Mouse (Mus musculus) mesoderm, embryonic 11.5 days (tissue): ENCODE results near the gene Clec12a.
"Not testable (repeated sequence)": the region's sequence is repeated elsewhere in the genome, so short reads cannot be mapped to it uniquely, and the experiment has no call there.

Source experiments
- DNase-seq: peaks from one replicate; pipeline ENCODE4 v3.0.0-alpha.2; 2012; ENCODE audit warnings: low read depth, low spot score

Clec12a gene

GRCm38 (mm10) chr6:129342391-129342790, at the start of gene Clec12a:
Gene Clec12a, plus strand, starts transcription at chr6:129342691.
- DNase-seq, result not testable (repeated sequence)

DNA sequence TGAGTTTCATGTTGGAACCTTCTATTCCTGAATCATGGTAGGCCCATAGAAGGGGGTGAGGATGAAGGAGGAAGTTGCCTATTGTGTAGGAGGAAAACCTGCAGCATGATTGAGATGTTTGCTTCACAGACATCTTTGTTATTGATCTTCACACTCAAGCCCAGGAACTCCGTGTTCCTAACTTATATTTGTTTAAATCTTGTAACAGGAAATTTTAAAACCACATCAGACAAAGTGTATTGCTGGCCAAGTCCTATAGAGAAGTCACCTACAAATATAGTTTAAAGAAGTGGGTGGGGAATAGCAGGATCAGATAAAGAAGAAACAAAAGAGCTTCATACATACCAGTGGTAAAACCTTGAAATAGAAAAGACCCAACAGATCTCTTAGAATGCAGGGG, 38.3 kb upstream of the Clec12a start:
- DNase-seq, result no peak

DNA sequence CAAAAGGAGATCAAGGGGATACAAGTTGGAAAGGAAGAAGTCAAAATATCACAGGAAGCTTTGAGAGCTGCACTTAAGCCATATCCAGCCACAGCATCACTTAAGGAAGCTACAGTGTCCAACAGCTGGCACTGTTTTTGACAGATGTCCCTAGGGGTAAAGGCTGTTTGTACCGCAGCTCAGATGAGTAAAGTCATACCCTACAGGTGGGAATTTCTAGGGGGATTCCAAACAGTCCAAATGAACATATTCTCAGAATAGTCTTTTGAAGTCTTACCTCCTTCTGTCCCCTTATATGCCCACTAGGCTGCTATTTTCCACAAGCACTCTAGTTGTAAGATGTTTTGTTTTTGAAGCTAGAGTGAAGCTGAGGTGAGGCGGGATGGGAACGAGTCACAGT, 30.0 kb upstream of the Clec12a start:
- DNase-seq, result no peak

- DNase-seq, result no peak
These were observed 27.8 kb upstream of the Clec12a start for GRCm38 (mm10) chr6:129314655-129315168.

DNA sequence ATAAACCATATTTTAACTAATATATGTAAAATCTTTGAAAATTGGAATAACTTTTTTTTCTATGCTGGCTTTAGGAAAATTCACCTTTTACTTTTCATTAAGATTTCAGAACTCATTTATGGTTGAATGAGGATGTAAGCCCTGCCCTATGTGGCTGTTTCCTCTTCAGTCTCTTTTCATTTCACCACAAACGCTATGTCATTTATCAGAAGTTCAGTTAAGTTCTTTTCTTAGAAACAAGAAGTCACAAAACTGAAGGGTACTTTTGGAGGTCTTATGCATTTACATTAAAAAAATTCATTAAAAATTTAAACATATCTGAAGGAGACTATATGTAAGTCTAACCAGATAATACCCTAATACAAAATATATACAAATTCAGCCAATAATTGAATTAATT, 26.8 kb upstream of the Clec12a start:
- no peak for DNase-seq

DNA sequence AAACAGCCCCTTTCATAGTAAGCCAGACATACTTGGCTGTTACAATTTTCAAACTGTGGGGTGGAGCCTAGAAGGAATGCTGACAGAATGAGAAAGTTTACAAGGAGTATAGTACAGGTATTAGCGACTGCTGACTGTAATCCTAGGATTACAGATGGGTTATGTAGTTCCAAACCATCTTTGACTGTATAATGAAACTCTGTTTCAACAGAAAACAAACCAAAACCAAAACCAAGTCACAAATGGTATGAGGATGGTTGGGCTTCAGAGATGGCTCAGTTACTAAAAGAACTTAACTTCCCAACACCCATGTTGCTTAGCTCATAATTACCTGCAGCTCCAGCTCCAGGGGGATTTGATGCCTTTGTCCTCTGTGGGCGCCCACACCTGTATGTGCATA, 26.0 kb upstream of the Clec12a start:
- no peak for DNase-seq

- no peak for DNase-seq
These were observed 24.1 kb upstream of the Clec12a start for GRCm38 (mm10) chr6:129318395-129318794.

DNA sequence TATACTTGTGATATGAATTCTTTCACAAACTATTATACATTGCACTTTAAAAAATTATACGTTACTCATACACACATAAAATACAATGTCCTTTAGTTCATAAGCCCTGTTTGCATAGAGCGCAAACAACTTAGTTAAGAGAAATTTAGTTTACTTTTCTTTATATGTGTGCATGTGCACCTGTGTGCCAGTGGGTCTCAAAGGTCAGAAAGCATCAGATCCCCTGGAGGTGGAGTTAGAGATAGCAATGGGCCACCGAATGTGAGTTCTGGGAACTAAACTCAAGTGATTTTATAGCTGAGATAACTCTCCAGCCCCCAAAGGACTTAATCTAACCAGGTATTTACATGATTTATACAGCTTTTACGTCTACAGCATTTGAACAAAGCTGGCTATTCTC, 23.2 kb upstream of the Clec12a start:
- DNase-seq, result no peak

GRCm38 (mm10) chr6:129326016-129326415, 16.5 kb upstream of the Clec12a start:
- DNase-seq, result no peak

- DNase-seq, result no peak
These were observed 15.8 kb upstream of the Clec12a start for GRCm38 (mm10) chr6:129326568-129327150.

DNA sequence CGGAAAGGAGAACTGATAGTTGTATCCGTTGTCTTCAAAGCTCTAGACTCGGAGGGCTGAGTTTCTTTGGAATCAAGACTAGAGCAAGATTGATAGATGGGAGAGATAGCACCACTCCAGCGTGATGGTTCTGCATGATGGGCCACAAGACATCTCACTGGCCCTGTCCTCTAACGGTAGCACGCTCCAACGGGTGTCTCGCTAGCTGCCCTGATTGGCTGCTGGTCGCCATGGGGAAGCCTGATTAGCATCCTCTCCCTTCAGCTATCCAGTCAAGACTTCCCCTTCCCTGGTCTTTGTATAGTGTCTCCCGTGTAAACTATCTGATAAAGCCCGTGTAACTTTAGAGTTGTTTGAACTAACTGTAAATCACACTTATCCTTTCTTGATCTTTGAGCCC, 10.9 kb upstream of the Clec12a start, which contains the start of gene 4922502D21Rik:
4922502D21Rik (minus strand) TSS at position 187 of the 400 bp plus-strand sequence.
- no peak for DNase-seq

DNA sequence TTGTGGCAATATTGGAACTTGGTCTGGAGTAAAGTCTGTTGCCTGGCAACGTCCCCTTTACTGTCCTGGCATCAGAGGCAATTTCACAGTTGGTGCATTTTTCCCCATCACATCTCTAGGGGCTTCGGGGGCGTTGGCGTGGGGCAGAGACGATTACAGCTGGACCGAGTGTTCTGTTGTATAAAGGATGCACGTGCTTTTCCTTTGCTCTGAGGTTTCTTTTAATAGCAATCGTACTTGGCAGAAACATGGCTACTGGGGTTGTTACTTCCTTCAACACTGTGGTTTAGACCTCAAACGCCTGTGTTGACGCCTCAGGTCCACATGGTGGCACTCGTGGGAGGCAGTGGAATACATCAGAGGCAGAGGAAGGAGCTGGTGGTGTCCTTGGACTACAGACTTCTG, 8.8 kb upstream of the Clec12a start:
- peak; percentile 47 for DNase-seq

- DNase-seq, result no peak
These were observed 4.7 kb upstream of the Clec12a start for GRCm38 (mm10) chr6:129337751-129338150.

GRCm38 (mm10) chr6:129344408-129344807, 1.9 kb downstream of the Clec12a start:
- no peak for DNase-seq

- no peak for DNase-seq
These were observed 7.2 kb downstream of the Clec12a start for GRCm38 (mm10) chr6:129349524-129350352.

DNA sequence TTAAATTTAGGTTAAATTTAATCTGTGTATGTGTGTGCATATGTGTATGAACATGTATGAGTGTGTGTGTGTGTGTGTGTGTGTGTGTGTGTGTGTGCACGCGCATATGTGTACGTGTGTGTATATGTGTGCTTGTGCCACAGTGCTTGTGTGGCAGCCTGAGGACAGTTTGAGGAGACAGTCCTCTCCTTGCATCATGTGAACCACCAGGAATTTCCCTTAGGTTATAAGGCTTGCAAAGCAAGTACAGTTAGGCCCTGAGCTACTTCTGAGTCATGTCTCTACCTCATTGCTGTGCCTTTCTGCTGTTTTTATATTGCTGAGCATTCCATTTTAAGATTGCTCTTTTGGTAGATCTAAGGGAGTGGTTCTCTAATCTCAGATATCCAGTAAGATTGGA, 8.6 kb downstream of the Clec12a start:
- DNase-seq, result no peak

DNA sequence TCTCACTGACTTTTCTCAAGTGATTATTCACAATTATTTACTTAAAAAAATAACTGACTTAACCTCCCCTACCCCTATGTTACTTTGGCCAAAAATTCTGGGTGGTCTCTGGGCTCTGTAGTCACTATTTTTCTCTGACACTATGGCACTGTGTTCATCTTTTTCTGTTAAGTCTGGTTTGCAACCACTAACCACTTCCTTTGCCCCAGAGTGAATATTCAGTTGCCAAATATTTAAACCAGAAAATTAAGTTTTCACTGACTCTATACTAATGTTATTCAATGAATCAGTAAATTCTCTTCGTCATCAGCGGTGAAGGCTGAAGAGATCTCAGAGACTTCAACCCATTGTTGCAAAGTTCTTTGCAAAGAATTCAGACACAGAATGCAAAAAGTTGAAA, 13.3 kb downstream of the Clec12a start:
- DNase-seq, result no peak

DNA sequence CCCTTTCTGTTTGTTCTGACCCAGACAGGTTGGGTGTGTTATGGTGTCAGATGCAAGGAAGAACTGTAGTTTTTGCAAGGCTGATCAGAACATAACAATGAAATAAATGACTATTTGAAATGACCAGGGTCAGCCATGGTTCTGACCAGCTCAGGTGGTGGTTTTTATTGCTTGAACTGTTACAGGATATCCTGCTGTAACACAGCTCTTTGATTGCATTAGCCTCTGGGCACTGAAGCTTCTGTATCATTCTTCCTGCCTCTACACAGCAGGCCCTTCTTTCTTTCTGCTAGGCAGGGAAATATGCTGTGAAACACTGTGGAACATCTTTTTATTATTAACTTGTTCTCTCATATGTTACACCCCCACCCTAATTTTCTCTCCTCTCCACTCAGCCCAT, 13.9 kb downstream of the Clec12a start:
- no peak for DNase-seq

GRCm38 (mm10) chr6:129359515-129359914, 17.0 kb downstream of the Clec12a start:
- DNase-seq, result no peak

- no peak for DNase-seq
These were observed 21.5 kb downstream of the Clec12a start for GRCm38 (mm10) chr6:129363942-129364341.

GRCm38 (mm10) chr6:129365959-129366359, 23.5 kb downstream of the Clec12a start:
- DNase-seq, result peak; percentile 72

- no peak for DNase-seq
These were observed 27.1 kb downstream of the Clec12a start for GRCm38 (mm10) chr6:129369374-129370132.
